Mouse (Mus musculus): Measurements from ENCODE around the gene Rad54l. TPM values are rescaled to one million over a fixed set of nuclear protein-coding genes. Genes with fewer than 3 reads are reported as not detected.

The Rad54l gene
- under 1 TPM; 0.43 to 0.74 TPM for total RNA-seq (2021)

DNA sequence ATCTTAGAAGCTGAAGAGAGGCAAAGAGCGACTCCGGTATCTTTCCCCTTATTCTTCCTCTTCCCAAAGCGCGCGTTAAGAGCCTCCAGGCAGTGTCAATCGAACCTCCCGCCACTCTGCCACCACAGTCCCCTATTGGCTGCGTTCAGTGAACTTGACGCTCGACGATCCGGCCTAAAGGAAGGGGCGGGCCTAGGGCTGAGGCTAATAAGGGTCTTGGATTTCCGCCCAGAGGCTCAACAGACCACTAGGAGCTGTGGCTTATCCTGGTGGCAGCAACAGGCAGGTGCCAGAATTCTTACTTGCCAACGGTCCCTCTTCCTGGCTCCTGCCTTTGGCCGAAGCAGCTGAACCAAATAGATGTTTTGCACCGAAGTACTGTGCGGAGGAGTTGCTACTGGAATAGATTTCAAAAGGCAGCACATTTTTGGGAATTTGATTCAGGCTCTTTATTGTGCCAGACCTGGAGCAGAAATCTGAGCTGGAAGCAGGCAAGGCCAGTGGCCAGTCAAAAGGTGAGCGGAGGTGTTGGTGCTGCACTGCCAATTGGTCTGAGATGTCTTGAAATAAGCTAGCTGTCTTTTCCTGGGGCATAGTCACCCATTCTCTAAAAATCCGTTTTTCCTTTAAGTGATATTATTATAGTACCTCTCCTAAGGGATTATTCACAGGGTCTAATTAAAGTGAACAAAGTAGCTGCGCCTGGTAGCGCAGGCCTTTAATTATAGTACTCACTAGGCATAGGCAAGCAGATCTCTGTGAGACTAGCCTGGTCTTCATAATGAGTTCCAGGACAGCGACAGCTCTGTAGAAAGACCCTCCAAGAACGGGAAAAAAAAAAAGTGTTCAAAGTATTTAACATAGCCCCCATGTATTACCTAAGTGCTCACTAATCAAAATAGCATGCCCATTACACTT, at the start of gene Rad54l, which contains the start of gene Pomgnt1:
Gene Rad54l (minus strand): TSS at position 89 of the 918 bp plus-strand sequence.
Gene Pomgnt1 (plus strand): TSS at position 239 of the 918 bp plus-strand sequence.
- intact Hi-C loops (cut with DNase I), result no loop called here
- peak; percentile 68 to 73 for DNase-seq (ENCODE audit: low spot score in 2 of 2)

DNA sequence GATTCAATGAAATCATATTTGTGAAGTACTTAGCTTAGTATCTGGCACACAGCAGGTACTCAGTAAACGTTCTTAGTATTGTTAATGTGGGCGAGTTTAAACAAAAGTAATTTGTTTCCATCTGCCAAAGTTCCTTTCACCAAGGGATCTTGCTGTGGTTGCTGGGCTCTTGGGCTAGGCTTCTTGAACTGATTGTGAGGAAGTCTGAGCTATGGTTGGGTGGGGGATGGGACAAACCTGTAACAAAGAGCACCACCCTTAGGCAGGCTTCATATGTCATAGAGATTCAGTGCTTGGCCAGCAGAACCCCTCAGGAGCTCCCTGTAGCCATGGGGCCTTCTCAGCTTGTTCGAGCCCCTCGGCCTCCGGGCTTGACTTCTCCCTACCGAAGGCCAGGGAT, 49.6 kb upstream of the Rad54l start, which contains the start of the genes 1700042G07Rik and Gm49337:
Gene 1700042G07Rik (plus strand): TSS at position 301 of the 400 bp plus-strand sequence.
Gene Gm49337 (plus strand): TSS at position 313 of the 400 bp plus-strand sequence.
- DNase-seq (ENCODE audit: low spot score in 2 of 2), result no peak
- intact Hi-C loops (cut with DNase I), result no loop called here

DNA sequence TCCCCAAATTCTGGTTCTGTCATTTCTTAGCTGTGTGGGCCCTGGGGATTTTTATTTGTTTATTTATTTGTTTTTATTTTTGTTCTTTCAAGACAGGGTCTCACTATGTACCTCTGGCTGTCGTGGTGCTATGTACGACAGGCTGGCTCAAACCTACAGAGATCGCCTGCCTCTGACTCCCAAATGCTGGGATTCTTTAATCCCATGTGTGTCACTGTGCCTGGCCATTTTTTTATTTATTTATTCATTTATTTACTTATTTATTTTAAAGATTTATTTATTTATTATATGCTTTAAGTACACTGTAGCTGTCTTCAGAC, 45.8 kb upstream of the Rad54l start:
- intact Hi-C loops (cut with DNase I), result loop anchor here (2.0 to 10.0 kb wide), 2 partner anchors 113 to 385 kb away; partner anchors contain the start of genes Gpbp1l1 and Tmem69
- no peak for DNase-seq (ENCODE audit: low spot score in 2 of 2)

DNA sequence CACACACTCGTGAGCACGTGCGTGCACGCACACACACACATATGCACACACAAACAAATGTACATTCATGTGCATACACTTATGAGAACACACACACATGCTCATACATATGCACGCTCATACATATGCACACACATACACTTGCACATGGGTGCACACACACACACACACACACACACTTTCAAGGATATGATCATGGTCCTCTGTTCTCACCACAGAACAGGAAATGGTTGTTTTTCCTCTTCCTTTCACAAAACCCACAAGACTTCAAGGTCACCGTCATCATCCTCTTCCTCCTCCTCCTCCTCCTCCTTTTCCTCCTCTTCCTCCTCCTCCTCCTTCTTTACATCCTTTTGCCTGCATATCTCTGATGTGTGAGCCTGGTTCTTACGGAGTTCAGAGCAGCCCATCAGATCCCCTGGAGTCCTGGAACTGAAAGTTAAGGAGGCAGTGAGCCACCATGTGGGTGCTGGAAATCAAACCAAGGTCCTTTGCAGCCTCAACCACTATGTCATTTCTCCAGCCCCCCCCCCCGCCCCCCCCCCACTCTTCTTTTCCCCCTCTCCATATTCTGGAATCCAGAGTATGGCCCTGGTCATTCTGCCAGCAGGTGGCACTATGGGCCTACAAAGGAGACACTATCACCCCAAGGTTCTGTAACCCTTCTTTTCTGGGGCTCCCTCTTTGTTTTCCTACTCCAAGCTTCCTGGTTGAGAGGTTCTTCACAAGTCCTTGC, 45.3 kb upstream of the Rad54l start:
- intact Hi-C loops (cut with DNase I), result loop anchor here (2.0 to 10.0 kb wide), 2 partner anchors 114 to 386 kb away; partner anchors contain the start of genes Gpbp1l1 and Tmem69
- DNase-seq (ENCODE audit: low spot score in 2 of 2), result peak; percentile 64 to 69

DNA sequence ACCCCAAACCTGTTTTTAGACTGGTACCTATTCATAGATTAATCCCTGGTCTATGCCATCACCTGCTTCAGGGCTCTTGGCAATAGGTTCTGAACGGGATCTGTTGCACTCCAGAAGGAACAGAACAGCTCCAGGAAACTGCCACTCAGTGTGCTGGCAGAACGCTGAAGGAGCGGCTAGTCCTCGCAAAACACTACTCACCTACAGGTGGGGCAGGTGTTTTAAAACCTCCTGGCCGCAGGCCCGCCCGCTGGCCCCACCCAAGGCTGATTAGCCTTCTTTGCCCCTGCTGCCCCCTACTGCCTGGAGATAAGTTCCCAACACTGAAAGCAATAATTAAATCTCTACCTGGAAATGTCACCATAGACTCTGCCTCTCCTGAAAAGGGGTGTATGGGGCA, 43.9 kb upstream of the Rad54l start, which contains the start of gene Tspan1:
Gene Tspan1 (minus strand): TSS at position 198 of the 400 bp plus-strand sequence.
- intact Hi-C loops (cut with DNase I), result loop anchor here (10.0 kb wide), 1 partner anchor 387 kb away; the partner anchor contains the start of genes Gpbp1l1 and Tmem69

DNA sequence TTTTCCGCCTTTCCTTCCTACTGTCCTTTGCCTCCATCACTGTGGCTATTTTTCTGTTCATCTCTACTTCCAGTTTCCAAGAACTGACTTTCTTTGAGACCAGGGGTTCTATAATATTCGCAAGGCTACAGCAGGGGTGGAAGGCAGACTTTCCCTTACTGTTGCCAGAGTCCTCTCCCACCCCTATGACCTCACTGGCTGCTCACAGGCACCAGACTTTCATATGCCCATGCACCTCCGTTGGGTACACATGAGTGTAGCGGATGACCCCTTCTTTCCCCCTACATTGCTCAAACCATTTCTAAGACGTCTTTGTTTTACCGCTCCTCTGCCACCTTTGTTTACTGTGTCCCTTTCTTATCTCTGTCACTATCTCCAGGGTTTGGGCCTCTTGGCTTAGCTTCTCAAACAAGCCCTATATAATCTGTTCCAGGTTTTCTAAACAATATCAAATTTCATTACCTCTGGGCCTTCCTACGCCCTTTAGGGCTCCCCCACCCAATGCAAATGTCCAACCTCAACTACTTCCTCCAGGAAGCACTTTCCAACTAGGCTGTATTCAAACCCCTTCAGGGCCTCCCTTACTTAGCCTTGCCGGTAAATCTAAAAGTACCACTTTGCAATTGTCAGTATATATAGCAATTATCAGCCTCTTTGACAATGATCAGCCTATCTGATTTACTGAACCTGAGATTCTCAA, 42.4 kb upstream of the Rad54l start:
- intact Hi-C loops (cut with DNase I), result loop anchor here (10.0 kb wide), 1 partner anchor 389 kb away; the partner anchor contains the start of genes Gpbp1l1 and Tmem69
- no peak for DNase-seq (ENCODE audit: low spot score in 2 of 2)

More for the DNA sequence above, 43.9 kb upstream of the Rad54l start, which contains the start of gene Tspan1:
- DNase-seq (ENCODE audit: low spot score in 2 of 2), result no peak

DNA sequence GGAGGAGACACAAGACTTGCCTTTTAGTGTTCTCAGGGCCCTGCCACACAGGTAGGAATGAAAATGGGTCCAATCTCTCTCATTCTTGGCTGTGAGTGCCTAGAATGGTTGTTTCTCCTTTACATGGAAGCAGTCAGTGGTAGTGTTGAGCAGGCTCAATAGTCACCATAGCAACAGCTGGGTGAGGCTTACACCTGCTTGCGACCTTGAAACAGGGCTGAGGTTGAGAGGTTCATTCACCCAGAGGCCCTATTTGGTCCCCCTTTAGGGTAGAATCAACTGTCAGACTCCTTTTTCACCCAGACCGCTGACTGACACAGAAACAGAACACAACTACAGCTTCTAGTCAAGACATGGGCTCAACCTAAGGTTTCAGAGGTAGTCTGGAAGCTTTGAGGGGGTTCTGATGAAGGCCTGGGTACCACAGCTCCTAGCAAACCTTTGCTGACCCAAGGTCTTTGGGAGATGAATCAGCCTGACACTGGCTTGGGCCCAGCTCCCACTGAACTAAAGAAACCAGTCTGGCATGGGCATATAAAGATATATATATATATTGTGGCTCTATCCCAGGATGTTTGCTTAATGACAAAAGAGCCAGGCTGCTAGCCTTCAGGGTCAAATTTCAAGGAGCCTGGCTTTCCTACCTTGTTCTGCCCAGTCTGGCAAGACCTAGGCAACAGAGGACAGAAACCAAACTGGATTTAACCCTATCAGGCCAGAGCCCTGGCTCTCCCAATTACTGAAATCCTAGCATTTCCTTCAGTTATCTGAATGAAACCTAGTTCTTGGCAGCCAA, 41.5 kb upstream of the Rad54l start:
- intact Hi-C loops (cut with DNase I), result loop anchor here (5.0 to 10.0 kb wide), 2 partner anchors 390 to 432 kb away; partner anchors contain the start of genes Ccdc17, Gpbp1l1 and Tmem69
- no peak for DNase-seq (ENCODE audit: low spot score in 2 of 2)

DNA sequence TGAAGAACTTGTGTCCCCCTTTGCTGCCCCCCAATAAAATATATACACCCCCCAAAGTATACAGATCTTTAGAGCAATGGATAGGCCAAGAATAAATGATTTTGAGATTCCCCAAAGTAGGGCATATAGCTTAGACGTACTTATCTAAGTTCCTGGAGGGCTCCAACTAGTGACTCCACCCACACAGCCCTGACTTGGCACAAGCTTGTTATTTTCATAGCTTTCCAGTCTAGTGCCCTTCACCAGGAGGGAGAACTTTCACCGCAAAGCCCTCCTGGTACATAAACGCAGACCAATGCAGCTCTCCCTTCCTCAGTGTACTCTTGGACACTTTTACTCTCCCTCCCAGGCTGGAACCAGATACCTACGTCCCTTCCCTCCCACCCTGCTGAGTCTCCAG, 38.7 kb upstream of the Rad54l start:
- intact Hi-C loops (cut with DNase I), result loop anchor here (5.0 to 10.0 kb wide), 2 partner anchors 393 to 435 kb away; partner anchors contain the start of genes Ccdc17, Gpbp1l1 and Tmem69
- DNase-seq (ENCODE audit: low spot score in 2 of 2), result no peak

DNA sequence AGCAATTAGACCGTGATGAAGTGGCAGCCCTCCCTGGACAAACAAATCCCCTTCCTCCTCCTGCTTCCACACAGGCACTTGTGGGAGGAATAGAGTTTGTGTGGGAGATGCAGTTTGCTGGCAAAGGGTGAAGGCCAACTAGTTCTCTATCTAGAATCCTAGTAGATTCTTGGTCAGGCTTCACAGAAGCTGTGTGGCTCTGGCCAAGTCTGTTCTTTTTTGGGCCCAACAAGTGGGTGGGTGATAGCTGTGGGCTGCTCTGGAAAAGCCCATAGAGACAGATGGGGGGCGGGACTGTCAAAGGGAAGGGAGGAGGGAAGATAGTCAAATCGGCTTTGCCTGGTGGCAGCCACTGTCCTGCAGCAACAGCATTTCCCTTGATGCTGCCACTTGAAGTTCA, 37.3 kb upstream of the Rad54l start:
- DNase-seq (ENCODE audit: low spot score in 2 of 2), result peak; percentile 81 to 88
- intact Hi-C loops (cut with DNase I), result loop anchor here (5.0 to 10.0 kb wide), 2 partner anchors 394 to 437 kb away; partner anchors contain the start of genes Ccdc17, Gpbp1l1 and Tmem69

DNA sequence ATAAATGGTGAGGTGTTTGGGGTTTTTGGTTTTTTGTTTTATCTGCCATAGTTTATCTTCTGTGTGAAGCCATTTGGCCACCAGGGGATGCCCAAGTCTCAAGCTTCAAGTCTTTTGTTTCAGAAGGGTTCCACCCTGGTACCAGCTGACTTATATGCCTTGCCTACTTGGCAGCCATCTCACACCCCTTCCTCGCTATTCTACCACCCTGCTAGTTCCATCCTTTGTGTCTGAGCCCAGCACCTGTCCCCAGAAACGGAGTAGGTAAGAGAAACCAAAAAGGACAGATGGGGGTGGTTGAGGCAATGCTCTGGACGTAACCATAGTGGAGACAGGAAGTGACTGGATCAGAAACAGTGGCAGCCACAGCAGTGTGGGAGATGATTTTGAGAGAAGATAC, 36.4 kb upstream of the Rad54l start:
- peak; percentile 50 to 57 for DNase-seq (ENCODE audit: low spot score in 2 of 2)
- intact Hi-C loops (cut with DNase I), result loop anchor here (5.0 to 10.0 kb wide), 2 partner anchors 395 to 437 kb away; partner anchors contain the start of genes Ccdc17, Gpbp1l1 and Tmem69

DNA sequence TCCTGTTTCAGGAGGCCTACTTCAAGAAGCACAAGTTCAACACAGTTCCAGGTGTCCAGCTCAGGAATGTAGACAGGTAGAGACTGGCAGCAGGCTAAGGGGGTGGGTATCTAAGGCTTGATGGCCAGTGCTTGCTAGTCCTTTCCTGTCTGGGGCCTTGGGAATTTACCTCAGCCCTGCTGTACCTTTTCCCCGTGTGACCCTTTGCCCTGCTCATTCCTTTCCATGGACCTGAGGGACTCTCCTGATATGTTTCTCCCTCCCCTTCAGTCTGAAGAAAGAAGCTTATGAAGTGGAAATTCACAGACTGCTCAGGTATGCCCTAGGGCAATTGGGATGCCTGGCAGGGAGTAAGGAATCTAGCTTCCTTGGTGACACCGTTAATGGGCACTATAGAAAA, 34.4 kb upstream of the Rad54l start:
- intact Hi-C loops (cut with DNase I), result no loop called here
- DNase-seq (ENCODE audit: low spot score in 2 of 2), result no peak

DNA sequence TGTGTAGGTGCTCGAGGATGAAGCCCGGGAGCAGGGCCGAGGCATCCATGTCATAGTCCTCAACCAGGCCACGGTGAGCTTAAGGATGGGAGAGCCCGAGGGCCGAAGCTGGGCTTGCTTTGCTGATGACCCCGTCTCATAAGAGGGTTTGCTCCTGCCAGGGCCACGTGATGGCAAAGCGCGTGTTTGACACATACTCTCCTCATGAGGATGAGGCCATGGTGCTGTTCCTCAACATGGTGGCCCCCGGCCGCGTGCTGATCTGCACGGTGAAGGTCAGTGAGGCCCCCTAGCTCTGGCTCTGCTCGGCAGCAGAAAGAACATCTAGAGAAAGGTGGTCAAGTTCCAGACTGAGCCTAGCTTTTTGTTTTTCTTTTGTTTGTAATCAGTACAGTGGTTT, 29.2 kb upstream of the Rad54l start:
- intact Hi-C loops (cut with DNase I), result no loop called here
- no peak for DNase-seq (ENCODE audit: low spot score in 2 of 2)

DNA sequence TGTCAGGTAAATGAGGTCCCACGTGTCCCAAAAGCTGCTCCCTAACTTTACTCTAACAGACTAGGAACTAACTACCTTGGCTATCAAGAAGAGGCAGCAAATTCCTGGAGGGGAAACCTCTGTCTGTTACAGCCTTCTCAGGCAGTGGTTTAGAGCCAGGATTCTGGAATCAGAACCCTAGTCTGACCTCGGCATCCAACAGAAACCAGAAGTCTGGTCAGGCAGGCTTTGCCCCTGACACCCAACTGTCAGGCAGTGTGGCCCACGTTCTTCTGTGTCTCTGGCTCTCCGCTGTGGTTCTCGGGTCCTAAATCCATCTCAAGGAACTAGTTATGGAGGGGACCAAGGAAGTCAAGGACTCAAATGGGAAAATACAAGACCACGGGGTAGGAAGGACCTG, 27.7 kb upstream of the Rad54l start, which contains the start of gene Lurap1:
Gene Lurap1 (minus strand): TSS at position 101 of the 400 bp plus-strand sequence.
- intact Hi-C loops (cut with DNase I), result no loop called here
- DNase-seq (ENCODE audit: low spot score in 2 of 2), result no peak

DNA sequence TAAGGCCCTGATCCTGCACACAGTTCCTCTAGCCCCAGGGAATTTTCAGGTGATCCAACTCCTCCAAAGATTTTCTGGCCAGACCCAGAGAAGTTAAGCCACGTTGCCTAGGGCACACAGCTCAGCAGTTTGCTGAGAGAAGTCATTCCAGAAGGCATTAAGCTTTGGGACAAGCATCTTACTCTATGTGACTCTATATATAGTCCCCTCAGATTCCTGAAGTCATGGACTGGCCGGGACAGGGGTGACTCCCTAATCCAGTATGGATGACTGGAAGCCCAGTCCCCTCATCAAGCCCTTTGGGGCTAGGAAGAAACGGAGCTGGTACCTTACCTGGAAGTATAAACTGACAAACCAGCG, 27.4 kb upstream of the Rad54l start:
- intact Hi-C loops (cut with DNase I), result no loop called here
- DNase-seq (ENCODE audit: low spot score in 2 of 2), result no peak

DNA sequence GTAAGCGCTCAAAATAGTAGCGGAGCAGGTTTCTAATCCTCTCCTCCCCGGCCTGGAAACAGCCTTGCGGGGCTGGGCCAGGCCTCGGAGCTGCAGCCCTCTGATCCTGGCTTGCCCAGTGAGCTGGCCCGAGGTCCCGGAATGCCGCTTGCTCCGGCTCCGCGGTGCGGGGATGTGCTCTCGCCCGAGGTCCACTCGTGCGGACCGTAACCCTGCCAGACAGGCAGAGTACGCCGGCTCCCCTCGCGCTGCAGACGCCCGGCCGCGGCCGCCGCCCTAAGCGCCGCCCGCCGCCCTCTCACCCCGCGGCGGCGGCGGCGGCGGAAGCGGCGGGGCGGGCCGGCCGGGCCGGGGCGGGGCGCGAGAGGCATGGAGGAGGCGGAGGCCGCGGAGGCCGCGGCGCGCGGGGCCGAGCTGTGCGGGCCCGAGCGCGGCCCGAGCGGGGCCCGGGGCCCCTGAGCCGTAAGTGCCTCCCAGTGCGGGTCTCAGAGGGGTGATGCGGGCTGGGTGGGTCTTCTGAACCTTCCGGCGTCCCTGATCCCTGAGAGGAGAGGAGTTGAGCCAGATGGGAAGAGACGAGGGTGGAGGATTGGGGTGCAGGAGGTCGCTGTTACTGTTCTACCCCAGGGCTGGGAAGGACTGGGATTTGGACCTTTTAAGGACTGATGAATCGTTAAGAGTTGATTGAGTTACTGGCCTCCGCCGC, 26.8 kb upstream of the Rad54l start:
- intact Hi-C loops (cut with DNase I), result no loop called here
- DNase-seq (ENCODE audit: low spot score in 2 of 2), result peak; percentile 56 to 73

DNA sequence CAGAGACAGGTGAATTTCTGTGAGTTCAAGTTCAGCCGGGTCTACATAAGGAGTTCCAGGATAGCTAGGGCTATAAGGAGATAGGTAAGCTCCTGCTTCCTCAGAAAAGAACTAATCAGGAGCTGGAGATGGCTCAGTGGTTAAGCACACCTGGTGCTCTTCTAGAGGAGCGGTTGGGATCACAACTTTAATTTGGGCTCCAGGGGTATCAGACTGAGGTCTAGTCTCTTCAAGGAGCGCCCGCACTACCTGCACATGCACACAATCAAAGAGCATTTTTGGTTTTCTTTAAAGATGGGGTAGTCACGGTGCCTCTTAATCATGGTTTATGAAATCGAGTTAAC, 26.3 kb upstream of the Rad54l start:
- intact Hi-C loops (cut with DNase I), result no loop called here
- no peak for DNase-seq (ENCODE audit: low spot score in 2 of 2)

DNA sequence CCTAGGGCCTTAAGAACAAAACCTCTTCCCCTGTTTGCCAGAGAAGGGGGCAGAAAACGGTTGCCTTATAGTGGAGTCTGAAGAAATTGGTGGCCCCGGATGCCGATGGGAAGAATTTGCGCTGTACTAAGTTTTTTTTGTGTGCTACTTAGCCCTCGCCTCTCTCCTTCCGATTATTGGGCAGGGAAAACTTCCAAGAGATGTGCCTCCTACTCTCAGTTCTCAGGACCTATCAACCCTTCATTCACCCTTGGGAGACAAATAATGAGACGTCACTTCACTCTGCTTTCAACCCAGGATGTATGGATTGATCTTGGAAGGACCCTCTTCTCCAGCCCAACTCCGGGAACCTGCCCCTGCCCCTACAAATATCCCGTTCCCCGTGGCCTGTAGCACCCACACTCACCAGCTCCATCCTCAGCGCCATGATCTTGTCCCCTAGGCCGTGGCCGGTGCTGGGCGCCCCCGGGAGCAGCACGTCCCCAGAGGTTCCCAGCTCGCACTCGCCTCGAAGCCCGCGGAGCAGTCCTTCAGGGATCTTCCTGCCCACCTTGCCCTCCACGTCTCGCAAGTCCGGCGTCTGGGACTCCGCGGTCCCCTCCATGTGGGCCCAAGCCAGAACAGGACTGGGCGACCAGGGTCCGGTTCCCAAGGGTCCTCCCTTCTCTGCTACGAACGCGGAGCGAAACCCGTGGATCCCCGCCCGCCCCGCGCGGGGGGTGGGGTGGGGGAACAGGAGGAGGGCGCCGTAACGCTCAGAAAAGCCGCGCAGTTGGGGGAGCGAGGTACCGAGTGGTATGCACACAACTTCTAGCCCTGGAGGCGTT, 20.6 kb upstream of the Rad54l start:
- DNase-seq (ENCODE audit: low spot score in 2 of 2), result peak; percentile 72 to 79
- intact Hi-C loops (cut with DNase I), result no loop called here

All from left cerebral cortex, postnatal 36 days (tissue).